Mouse (Mus musculus): ENCODE results near the gene Ptprm. TPM values are rescaled to one million over a fixed set of nuclear protein-coding genes. Genes with fewer than 3 reads are reported as not detected.

Gene Ptprm
- total RNA-seq, 2 experiments from 2014 or later, result 27.3 to 31.9 TPM

DNA sequence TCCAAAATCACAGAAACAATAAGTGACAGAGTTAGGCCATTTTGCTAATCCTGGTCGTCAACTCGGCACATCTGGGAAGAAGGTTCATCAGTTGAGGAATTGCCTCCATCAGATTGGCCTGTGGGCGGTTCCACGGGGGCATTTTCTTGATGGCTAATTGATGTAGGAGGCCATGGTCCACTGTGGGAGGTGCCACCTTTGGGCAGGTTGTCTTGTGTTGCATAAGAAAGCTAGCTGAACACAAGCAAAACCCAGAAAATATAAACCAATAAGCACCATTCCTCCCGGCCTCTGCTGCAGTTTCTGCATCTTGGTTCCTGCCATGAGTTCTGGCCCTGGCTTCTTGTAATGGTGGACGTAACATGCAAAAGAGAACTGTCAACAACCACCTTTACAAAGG, 358.2 kb downstream of the Ptprm start:
- DNase-seq (ENCODE audit: low spot score in 2 of 2), result no peak

DNA sequence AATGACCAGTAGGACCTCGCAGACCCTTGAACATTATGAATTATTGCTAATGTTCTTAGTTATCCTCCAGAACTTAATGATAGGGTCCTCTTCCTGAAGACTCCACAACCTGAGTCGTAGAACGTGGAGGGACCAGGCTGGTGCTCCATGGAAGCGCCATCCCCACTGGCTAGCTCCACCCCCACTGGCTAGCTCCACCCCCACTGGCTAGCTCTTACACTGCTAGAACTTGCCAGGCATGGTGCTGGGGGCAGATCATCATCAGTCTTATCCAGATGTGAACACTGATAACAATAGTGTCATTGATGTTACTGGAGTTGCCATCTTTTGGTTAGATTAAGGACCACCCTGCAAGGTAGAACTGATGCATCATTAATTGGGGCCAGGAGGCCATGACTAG, 362.4 kb downstream of the Ptprm start:
- DNase-seq (ENCODE audit: low spot score in 2 of 2), result no peak

DNA sequence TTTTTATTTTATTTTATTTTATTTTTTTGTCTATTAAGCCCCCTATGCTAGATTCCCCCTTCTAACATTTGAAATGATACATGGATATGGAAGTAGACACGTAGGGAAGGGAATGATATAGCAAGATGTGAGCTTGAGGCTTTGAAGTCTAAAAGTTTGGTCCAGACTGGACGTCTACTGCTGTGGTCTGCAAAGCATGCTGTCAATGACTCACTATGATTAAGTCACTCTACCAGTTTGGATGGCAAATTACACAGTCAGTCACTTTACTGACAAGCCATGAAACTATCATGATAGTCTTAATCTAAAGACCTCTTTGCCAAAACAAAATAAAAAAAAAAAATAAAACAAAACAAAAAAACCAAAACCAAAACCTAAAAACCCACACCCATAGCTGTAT, 363.5 kb downstream of the Ptprm start:
- no peak for DNase-seq (ENCODE audit: low spot score in 2 of 2)

DNA sequence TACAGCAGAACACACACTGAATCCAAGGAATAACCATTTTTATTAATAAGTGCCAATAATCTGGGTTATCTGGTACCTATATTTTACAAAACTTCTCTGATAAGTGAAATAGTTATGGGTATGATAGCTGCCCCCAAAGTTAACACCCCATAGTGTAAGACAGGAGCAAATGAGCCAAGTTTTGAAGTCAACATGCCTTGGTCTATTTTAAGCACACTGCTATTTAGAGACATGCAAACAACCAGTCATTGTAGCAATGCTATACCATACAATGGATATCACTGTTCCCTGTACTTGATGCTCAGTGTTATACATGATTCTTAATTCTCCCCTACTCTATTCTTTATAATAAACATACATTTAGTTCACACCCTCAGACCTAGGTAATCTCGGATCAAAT, 366.2 kb downstream of the Ptprm start:
- DNase-seq (ENCODE audit: low spot score in 2 of 2), result no peak

DNA sequence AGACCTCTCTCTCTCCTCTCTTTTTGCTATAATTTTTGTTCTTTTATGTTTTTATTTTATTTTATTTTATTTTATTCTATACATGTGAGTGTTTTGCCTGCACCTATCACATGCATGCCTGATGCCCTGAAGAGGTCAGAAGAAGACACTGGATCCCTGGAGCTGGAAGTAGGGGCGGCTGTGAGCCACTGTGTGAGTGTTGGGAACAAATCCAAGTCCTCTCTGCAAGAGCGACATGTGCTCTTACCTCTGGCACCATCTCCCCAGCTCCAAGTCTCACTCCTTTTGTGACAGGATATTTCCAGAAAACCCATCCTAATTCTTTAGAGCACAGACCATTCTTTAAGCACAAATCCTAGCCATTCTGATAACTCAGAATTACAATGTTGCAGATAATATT, 372.6 kb downstream of the Ptprm start:
- no peak for DNase-seq (ENCODE audit: low spot score in 2 of 2)

DNA sequence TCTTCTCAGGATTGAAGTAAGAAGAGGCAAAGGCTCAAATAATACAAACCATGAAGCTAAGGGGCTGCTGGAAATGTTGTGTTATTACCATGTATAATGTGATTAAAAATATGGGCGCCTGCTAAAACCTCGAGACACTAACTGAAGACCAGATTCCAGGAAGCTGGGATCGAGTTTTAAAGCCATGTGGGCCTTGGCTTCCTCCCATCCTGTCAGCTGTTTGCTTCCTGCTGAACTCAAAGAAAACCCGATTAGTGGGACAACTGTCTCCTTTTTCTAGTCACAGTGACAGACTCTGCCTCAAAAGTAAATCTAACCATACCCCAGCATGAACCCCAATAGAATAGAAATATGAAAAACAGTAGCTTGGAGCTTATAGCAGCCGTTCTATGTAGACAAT, 374.3 kb downstream of the Ptprm start:
- no peak for DNase-seq (ENCODE audit: low spot score in 2 of 2)

DNA sequence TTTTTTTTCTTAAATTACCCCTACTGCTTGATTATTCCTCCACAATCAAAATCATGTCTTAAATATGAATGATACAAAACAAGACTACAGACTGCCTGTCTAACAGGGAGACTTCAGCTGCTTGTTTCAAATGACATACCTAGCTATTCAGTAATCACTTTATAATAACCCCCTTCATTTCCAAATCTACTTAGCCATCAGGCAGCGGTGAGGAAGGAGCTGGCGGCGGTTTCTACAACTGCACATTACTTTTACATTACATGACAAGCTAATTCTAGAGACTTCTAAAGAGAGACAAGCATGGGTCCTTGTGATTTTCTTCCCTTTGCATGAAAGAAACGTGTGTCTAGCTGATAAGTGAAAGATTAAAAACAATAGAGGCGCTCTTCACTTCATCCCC, 377.8 kb downstream of the Ptprm start:
- no peak for DNase-seq (ENCODE audit: low spot score in 2 of 2)

DNA sequence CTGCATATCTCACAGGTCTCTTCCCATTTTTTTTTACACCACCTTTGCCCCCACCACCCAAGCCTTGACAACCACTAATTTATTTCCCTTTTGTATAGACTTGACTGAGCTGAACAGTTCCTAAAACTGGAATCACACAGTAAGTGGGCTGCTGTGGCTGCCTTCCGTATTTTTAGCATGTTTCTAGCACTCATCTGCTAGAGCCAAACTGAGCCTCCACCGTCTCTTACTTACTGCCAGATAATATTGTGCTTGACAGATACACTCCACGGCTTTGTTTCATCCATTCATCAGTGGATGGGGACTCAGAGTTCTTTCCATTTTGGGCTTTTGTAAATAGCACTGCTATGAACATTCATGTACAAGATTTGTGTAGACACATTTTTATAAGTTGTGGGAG, 381.3 kb downstream of the Ptprm start:
- DNase-seq (ENCODE audit: low spot score in 2 of 2), result peak in 1 of 2 experiments; percentile 14

DNA sequence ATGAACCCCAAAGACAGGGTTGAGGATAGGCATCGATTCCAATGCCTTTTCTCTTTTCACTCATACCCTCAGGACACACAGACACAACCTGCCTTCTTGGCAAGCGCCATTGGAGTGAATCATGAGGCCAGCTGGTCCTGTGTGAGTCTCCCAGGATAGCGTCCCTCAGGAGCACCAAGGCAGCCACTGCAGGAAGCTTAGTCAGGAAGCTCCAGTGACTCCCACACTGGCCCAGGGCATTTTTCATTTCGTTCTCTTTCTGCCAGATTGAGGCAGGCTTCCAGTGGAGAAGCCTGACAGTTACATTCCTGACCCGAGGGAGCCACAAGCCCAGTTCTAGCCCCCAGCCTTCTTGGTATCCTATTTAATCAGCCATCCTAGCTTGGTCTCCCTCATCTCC, 393.3 kb downstream of the Ptprm start:
- no peak for DNase-seq (ENCODE audit: low spot score in 2 of 2)

DNA sequence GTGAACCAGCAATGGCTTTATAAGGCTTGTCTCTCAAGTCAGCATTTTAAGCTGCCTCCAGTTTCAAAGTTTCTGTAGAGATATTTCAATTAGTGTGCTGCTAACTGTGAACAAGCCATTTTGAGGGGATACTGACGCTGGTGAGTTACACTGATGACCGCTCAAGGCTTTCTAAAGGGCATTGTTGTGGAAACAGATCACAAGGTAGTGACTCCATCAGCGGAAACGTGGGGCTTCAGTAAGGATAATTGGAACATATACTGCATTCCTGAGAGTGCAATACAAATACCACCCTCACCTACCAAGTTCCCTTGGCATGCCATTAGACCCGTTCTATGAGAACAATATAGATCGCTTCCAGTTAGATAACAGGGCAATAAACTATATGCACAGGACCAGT, 393.7 kb downstream of the Ptprm start:
- DNase-seq (ENCODE audit: low spot score in 2 of 2), result no peak

DNA sequence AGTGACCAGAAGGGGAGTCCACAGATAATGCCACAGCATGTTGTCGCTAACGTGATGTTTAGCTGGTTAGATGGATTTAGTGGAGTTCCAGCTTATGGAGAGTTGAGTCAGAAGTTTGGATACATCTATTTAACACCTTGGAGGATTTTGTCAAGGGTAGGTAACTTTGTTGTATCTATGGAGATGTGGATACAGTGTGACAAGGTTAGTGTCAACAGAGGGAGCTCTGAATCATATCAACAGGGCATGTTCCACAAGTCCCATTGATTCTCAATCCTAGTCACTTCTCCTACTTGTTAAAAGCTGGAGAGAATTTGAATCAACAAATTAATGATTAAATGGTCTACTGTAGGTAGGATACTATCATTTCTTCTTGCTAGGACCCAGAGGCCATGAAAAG, 394.4 kb downstream of the Ptprm start:
- DNase-seq (ENCODE audit: low spot score in 2 of 2), result no peak

DNA sequence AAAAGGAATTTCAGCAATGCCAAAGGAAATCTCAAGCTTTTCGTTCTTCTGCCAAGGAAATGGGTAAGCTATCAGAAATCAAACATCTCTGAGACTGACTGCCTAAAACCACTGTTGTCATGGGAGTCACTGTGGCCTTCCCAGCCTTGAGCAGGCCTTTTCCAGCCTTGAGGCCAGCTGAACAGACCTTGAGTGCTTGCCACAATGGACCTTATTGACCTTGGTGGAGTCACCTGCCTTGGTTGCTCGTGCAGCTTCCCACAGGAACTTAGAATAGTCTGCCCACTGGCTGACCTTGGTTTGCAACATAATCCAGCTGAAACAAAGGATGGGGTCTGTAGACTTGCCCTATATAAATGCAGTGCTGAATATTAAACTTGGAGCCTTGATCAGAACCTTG, 395.5 kb downstream of the Ptprm start:
- DNase-seq (ENCODE audit: low spot score in 2 of 2), result no peak

DNA sequence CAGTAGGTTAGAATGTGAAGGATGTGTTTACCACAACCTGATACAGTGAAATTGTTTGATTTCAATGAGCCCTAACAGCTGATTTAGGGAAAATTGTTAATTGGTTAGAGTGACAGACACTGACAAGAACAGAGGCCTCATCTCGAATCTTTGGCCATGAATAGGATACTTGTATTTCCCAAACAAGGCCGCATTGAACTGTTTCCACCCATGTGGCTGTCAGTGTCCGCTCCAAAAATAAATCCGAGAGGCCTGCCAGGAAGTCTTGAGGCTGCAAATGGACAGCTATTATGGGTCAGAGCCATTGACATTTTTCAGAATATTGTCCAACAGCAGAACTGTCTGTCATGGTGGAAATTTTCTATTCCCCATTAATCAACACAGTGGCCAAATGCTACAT, 409.8 kb downstream of the Ptprm start:
- no peak for DNase-seq (ENCODE audit: low spot score in 2 of 2)

DNA sequence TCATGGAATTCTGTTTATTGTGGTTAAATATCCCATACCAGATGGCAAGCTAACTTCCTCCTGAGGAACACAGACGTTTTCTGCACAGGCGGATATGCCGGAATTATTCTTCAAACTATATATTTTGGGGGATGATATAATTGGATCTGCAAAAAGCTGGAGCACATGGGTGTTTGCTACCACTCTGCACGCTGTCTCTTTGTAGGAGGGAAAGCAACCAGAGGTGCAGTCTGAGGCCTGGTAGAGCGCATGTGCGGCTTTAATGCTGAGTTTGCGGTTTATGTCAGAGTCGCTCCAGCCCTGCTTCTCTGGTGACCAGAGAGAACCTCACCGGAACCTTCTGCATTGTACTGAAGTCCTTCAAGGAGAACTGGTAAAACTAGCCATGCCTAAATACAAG, 410.7 kb downstream of the Ptprm start:
- no peak for DNase-seq (ENCODE audit: low spot score in 2 of 2)

DNA sequence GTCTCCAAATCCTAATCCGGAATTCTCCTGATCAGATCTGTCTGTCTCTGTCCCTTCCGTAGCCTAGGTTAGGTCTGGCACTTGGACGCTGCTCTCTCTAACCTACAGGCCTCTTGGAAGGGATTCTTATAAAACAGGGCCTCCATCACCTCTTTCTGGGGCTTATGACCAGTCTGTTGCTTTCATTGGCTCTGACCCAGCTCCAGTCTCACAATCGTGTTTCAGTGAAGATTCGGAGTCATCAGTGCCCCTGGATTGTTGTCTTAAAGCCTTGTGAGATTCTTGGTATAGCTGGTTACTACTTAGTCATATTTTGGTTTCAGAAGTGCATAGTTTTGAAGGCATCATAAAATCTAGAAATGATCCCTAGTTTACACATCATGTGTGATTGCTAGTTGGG, 428.6 kb downstream of the Ptprm start:
- no peak for DNase-seq (ENCODE audit: low spot score in 2 of 2)

DNA sequence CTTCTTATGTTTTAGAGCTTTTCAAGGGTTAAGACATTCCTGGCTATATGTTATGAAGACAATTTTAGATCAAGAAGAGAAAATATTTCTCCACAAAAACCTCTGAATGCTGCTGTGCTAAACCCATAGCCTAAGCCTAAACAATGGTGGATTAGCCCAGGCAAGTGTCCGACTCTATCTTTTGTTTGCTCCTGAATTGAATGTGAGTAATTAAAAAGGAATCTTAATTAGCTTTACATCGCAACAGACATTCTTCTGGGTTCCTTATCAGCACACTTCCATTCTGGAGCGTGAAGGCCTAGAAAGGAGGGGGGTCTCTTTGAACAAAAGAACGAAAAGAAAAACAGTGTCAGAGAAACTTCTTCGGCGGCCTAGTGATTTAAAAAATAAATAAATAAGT, 439.6 kb downstream of the Ptprm start:
- no peak for DNase-seq (ENCODE audit: low spot score in 2 of 2)

DNA sequence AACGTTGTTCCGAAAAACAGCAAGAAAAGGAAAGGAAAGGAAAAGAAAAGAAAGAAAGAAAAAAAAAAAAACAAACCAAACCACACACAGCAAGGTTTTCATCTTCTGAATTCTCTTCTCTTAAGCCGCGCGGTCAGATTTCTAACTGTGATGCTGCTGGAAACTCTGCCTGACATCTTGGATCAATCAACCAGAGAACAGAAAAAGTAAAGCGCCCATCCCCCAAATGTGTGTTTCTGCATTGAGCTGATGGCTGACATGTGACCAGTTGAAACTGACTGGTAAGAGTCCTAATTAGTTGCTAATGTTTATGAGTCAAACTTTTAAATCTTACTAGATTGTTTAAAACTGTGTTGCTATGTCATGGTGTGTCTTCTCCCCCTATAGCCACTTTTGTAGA, 441.7 kb downstream of the Ptprm start:
- no peak for DNase-seq (ENCODE audit: low spot score in 2 of 2)

DNA sequence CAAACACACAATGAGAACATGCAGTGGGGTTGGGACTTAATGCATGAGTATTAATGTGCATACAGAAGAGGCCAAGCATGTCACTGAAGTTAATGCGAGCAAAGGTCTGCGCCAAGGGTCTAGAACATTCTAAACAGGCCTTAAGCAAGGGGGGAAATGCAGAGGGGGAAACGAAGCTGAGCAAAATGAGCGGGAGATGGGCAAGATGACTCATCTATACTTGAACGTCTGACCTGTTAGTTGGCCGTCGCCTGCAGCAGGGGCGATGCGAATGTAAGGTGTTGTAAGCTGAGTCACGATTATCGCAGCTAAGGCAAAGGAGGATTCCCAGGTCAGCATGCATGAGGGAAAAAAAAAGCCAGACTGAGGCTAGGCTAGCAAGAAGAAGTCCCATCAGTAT, 442.1 kb downstream of the Ptprm start:
- no peak for DNase-seq (ENCODE audit: low spot score in 2 of 2)

DNA sequence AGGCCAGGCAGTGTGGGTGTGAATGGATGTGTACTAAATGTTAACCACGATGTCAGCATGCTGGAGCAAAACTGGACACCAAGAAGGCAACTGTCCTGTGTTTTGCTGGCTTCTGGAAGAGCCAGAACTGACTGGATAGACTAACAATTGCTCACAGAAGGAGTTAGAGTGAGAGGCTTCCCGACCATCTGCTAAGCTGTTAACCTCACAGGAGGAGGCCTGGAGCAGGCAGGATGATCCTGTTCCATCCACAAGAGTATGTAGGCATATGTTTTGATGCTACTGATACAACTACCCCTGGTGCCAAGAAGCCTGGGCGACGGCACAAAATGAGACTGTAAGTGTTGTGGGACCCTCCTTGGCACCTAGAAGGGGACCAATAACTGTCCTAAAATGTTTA, 444.4 kb downstream of the Ptprm start:
- no peak for DNase-seq (ENCODE audit: low spot score in 2 of 2)

DNA sequence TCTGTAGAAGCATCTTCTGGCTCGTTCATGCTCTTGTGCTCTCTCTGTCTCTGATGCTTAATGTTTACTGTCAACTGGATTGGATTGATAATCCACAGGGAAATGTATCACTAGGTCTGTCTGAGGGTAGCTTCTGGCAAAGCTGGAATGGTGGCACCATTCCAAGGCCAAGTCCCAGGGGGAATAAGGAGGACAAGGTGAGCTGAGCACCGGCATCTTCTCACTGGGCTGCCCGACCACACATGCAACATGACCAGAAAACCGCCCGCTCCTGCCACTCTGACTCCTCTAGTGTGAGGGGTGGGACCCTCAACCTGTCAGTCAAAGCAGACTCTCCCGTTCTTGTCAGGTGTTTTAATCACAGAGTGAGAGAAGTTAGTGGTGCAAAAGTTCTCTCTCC, 445.3 kb downstream of the Ptprm start:
- DNase-seq (ENCODE audit: low spot score in 2 of 2), result no peak

DNA sequence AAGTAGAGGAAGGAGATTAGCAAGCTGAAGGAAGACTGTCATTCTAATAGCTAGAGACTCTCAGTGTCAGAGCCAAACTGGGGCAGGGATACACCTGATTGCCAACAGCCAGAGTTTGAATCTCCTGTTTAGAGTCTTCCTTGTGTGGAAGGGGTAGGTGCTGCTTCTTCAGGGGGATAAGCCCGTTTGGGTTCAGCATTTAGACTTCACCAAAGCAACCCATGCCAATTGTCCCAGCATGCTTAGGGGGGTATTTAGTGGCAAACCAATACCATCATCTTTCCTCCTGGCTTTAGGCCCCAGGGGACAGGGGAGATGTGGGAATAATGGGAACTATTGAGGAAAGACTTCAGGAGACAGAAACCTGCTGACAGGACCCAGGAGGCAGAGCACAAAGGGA, 460.1 kb downstream of the Ptprm start:
- DNase-seq (ENCODE audit: low spot score in 2 of 2), result no peak

DNA sequence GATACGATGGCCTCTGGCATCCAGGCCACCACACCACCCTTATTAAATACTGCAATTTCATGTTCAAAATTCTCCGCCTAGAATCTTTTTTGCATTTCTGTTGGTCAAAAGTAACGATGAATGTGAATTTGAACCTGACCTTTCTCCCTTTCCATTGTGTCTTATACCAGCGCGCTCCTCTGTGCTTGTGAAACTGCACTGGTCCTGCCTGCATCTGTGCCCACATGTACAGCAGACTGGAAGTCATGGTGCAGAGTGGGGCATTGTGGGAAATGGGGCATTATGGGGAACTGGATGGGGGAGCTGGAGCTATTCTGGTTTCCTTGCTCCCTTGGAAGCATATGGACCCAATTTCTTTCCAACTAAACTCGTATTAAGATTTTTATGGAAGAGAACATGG, 462.3 kb downstream of the Ptprm start:
- no peak for DNase-seq (ENCODE audit: low spot score in 2 of 2)

DNA sequence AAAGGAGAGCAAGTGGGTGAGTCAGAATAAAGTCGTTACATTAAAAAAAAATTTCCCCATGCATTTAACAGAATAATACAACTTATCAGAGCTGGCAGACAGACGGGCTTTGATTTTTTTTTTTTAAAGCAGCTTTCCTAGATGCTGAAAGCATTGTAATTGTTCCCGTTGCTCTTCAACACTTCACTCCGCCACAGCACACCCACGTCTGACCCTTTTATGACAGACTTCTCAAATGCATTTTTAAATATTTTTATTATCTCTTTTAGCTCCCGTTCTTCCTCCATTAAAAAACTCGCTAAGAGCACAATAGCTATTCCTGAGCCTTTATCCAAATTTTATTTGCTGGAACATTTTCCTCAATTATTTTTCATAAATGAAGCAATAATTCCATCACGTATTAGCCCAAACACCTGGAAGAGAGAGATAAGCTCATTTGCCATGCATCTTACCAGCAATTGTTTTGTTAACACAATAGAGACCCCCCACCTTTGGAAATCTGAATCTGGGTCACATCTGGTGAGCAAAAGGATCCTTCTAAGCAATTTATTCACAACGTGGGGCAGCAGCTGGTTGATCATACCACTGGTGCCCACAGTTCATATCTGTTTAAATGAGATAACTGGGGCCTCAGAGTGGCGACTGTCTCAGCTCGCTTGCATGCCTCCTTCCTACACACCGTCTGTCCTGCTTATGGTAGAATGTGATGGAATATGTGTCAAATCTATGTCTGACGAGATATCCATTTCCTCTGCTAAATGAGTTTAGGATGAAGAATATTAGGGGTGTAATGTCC, 463.0 kb downstream of the Ptprm start:
- no peak for DNase-seq (ENCODE audit: low spot score in 2 of 2)

DNA sequence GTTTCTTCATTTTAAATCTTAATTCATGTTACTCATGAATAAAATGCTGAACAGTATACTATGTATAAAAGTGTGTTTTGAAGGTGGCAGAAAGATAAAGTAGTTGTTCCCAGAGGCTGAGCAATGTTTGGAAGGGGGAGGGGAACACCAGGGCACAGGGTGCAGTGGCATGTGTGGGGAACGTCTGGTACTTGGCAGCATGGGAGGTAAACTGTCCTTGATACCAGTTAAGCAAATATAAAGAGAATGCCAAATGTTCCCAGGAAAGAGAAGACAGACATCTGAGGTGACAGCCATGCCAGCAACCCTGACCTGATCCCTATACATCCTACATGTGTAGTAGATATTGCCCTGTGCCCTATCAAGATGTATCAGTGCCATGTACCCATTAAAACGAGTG, 472.0 kb downstream of the Ptprm start:
- no peak for DNase-seq (ENCODE audit: low spot score in 2 of 2)
